Mouse (Mus musculus) CD4-positive, CD25-positive, alpha-beta regulatory T cell, adult 4 months (primary cell): Measurements from ENCODE around the gene Nfkbie. TPM values are rescaled to one million over a fixed set of nuclear protein-coding genes. Genes with fewer than 3 reads are reported as not detected.

Source experiments
- ATAC-seq: one replicate; pipeline ENCODE4 v1.8.0; 2017
- polyA plus RNA-seq, 2 experiments: library from polyadenylated mRNA; unstranded; fragments of 100-300 nt; shearing (Covaris generic); gene quantifications; one replicate each; pipeline ENCODE4 v1.2.1; 2017

Gene Nfkbie
- polyA plus RNA-seq, 2 experiments from 2014 or later = 33.1 to 48.1 TPM

DNA sequence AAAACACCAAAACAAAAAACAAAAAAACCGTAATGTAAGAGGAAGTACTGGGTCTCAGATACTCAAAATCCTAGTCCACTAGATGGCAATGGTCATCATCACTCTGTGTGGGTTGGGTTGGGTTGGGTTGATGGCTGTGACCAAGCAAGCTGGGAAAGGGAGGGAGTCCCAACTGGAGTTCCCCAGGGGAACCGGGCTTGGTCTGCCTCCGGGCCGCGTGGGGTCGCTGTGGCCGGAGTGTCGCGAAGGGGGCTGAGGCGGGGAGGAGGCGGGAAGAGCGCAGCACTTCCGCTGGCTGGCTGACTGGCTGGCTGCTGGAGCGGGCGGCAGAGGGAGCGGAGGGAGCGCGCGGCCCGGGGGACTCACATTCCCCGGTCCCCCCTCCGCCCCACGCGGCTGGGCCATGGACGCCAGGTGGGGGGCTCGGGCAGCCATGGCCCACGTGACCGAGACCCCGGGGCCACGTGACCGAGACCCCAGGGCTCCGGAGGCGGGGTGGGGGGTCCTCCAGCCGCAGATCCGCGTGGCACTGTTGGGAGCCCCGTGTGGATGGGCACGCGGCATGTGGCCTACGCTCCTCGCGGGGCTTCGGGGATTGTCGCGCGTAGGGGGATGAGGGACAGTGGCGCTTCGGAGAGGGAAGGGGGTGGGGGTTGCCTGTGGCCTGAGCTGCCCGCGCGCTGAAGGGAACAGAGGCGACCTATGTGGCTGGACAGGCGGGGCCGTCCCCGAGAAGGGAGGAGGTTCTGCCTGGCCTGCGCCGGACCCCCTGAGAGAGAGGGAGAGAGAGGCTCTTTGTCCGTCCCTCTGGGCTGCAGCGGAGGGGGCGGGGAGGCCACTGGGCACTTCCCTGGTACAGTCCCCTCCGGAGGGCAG lies 8.4 kb downstream of the Nfkbie start, which contains the start of gene Slc35b2:
Slc35b2 (plus strand) TSS at position 220 of the 876 bp plus-strand sequence.
- ATAC-seq = peak; percentile 73

DNA sequence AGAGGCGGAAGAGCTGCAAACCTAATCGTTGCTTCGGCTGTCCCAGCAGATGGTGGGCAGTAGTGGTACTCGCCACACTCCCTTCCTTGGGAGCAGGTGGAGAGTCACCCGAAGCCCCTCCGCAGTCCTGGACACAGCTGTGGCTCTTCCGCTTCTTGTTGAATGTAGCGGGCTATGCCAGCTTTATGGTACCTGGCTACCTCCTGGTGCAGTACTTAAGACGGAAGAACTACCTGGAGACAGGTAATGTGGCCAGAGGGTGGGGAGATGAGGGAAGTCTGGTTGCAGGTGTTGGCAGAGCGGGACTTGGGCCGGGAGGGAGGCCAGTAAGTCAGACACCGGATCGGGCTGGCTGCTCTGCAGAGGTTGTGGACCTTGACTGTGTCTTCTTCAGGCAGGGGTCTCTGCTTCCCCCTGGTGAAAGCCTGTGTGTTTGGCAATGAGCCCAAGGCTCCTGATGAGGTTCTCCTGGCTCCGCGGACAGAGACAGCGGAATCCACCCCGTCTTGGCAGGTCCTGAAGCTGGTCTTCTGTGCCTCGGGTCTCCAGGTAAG lies 9.1 kb downstream of the Nfkbie start:
- no peak for ATAC-seq

DNA sequence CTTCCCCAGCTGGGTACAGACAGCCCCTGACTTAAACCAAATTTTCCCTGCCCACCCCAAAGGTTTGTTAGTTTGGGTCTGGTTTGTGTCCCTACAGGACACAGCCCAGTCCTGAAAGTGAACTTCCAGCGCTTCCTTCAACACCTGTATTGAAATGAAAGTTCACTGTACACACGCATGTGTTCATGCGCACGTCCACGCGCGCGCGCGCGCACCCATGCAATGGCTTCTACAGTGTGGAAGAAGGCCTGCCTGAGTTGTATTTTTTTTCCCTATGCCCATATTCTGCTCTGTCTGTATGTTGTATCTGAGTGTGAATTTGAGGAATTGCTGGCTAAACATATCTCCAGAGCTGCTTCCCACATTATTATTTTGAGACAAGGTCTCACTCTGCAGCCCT lies 9.6 kb downstream of the Nfkbie start:
- ATAC-seq = no peak

DNA sequence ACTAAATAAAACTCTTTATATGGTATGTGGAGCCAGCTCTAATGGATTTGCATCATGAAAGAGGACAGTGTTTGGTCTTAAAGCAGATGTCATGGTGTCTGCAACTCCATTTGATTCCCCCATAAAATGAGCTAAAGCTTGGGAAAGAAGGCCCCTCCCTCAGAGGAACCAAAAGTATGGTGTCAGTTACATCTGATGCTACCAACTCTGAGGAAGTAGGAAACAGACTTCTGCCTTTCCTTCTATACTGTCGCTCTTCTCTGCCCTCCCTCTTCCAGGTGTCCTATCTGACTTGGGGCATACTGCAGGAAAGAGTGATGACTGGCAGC lies 10.5 kb downstream of the Nfkbie start:
- no peak for ATAC-seq

DNA sequence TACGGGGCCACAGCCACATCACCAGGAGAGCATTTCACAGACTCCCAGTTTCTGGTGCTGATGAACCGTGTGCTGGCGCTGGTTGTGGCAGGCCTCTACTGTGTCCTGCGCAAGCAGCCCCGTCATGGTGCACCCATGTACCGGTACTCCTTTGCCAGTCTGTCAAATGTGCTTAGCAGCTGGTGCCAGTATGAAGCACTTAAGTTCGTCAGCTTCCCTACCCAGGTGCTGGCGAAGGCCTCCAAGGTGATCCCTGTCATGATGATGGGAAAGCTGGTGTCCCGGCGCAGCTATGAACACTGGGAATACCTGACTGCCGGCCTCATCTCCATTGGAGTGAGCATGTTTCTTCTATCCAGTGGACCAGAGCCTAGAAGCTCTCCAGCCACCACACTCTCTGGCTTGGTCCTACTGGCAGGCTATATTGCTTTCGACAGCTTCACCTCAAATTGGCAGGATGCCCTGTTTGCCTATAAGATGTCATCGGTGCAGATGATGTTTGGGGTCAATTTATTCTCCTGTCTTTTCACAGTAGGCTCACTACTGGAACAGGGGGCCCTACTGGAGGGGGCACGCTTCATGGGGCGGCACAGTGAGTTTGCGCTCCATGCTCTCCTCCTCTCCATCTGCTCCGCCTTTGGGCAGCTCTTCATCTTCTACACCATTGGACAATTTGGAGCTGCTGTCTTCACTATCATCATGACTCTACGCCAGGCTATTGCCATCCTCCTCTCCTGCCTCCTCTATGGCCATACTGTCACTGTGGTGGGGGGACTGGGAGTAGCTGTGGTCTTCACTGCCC lies 11.1 kb downstream of the Nfkbie start:
- no peak for ATAC-seq

DNA sequence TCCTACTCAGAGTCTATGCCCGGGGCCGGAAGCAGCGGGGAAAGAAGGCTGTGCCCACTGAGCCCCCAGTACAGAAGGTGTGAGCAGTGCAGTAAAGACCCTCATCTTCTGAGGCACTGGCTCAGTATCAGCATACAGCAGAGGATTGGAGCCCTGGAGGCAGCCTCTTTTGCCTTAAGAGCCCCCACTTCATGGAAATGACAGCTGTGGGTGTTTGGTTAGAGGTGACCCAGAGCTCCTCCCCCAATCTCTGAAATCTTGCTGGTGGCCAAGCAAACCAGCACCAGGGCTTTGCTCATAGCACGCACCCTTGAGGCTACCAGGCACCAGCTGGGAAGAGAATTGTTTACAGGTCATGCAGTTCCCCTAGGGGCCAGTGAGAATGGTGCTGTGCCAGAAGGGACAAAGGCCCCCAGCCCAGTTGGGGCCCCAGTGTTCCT lies 11.7 kb downstream of the Nfkbie start:
- peak; percentile 1 for ATAC-seq

DNA sequence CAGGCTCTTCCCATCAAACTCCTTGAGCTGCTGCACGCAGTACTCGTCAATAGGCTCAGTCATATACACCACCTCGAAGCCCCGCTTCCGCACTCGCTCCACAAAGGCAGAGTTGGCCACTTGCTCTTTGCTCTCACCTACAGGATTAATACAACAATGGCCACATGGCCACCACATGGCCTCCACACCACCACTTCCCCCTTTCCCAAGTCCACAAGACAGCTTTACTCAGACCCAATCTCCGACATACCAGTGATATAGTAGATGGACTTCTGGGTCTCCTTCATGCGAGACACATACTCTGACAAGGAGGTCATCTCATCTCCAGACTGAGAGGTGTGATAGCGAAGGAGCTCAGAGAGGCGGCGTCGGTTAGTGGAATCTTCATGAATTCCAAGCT lies 13.5 kb downstream of the Nfkbie start:
- ATAC-seq = no peak

DNA sequence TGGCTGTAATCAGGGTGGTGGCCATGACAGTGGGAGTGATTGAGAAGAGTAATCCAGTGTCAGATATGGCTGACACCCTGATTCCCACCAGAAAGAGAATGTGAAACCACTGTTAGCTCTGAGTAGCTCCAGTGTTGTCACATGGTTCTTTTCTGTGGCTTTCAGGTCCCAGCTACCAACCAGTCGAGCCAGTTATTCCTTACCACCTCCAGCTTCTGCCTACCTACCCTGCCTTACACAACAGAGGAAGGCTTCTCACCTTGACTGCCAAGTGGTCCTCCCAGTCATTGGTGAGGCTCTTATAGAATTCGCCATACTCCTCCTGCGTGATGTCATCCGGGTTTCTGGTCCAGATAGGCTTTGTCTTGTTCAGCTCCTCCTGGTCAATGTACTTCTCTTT lies 14.5 kb downstream of the Nfkbie start:
- ATAC-seq = no peak

DNA sequence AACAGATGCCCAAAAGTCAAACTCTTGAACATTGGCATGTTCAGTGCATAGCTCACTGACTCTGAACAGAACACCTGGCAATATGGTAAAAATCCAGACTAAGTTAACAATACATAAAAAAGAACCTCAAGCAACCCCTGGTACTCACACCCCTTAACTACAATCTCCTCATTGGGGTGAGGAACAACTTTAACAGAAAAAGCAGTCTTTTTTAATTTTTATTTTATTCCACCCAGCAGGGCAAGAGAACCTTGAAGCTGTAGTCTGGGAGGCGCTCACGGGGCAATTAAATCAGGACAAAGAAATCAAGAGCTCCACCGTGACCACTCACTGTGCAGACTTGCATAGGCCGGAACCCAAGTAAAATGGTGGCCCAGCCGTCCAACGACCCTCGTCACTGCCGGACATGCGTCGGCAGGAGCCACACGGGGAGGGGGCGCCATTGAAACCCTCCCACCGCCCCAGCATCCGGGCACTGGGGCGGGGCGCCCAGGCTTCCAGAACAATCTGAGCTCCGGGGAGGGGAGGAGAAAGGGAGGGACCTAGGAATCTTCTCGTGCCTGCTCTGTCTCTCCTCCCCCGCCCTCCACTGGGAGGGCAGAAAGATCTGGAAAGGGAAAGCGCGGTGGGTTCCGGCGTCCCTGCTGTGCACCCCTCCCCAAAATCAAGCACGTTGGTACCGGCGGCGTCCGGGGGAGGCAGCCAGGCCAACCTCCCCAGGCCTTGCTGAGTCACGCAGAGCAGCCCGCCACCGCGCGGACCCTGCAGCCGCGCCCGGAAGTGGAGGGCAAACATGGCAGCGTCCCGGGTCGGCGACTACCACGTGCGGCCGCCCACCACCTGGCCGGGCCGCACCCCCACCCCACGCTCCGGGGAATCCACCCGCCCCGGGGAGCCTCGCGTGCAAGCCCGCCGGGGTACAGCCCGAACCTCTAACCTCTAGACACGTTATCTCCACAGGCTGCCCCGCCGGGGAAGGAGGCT lies 16.9 kb downstream of the Nfkbie start:
- peak; percentile 37 for ATAC-seq

DNA sequence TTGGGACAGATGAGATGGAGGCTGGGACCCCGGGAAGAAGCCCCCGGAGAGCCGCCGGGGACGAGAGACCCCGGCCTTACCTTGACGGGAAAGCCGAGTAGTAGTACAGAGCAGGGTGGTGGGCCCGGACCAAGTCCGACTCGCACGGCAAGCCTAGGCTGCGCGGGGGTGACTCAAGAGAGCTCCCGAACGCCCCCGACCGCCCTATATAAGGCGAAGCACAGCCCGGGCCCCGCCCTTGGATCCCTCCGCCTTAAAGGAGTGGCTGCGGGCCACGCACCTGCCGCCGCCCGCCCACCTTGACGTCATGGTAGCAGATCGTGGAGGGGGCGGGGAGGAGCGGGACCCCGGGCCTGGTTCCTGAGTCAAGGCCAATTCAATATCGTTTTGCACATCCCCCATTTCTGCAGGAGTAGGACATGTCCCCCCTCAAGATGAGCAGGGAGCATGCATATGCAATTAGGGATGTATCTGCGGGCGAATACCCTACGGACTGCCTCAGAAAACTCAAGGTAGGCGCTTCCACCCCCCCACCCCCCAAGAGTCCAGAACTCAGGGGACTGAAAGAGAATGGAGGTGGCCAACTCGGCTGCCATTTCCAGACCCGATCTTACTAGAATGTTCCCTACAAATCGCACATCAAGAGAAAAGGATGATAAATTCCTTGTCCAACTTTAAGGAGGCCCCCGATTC lies 17.7 kb downstream of the Nfkbie start, which contains the start of gene Hsp90ab1:
Hsp90ab1 (minus strand) TSS at position 185 of the 693 bp plus-strand sequence.
- peak; percentile 61 for ATAC-seq

DNA sequence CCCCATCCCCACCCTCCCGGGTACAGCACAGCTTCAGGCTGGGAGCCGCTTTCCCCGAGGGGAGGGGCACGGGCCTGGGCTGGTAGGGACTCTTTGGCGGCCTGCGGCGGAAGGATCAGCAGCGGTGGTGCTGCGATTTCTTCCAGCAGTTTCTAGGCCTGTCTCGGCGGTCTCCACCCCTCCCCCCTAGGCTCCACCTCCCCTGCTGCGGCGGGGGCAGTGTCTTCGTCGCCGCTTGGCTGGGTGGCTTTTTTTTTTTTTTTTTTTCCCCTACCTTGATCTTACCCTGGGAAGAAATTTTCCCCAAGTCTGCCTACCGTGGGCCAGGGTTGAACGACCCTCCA lies 18.2 kb downstream of the Nfkbie start:
- peak; percentile 37 for ATAC-seq

DNA sequence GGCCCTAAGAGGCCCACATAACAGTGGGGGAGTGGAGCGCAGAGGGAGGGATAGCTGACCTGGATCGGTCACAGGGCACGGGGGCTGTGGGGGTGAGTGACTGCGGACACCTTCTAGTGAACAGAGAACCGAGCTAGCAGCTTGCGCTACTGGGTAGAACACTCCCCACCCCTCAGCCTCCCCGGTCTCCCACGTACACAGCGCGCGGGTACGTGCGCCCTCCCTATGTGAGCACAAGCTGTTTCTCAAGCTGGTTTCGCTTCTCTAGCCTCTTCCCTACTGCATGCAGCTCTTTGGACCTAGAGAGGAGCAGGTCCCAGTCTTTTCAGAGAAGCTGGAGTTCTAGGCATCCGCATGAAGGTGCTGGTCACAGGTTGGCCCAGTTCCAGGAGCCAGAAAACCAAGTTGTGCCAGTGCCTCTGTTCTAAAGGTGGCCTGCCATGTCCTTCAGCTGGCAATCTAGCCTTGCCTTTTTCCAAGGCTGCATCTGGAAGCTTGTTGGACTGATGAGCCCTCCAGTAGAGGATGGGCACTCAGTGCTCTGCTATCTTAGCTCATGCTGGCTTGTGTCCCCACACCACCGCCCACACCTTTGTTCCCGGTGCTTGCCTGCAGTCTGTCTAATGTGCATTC lies 18.7 kb downstream of the Nfkbie start:
- ATAC-seq = peak; percentile 53

DNA sequence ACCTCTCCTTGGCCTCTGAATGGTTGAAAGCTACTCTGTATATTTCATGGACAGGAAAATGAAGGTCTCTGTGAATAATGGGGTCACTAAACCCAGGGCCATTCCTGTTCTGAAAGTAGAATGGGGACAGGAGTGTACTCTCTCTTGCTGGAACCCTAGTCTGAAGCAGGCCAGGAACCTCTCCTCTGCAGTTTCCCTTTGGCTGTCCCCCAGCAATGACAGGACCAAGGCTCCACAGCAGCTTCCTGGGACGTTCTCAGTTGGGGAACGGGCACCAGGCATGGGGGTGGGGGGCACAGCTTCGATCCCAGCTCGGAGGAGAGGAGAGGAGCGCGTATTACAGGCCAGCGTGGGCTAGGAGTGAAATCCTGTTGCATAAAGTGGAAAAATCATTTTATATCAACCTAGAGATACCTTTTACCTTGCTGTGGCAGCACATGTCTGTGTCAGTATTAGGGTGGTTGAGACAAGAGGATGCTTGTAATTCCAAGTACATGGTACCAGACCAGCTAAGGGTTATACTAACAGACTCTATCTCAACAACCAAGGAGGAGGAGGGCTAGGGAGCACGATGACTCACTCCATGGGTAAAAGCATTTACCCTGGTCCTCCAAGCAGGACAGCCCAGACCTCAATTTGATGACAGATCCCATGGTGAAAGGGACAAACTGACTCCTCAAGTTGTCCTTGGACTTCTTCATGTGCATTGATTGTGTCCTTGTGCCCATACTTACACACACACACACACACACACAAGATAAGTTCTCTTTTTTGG lies 19.8 kb downstream of the Nfkbie start:
- ATAC-seq = no peak

DNA sequence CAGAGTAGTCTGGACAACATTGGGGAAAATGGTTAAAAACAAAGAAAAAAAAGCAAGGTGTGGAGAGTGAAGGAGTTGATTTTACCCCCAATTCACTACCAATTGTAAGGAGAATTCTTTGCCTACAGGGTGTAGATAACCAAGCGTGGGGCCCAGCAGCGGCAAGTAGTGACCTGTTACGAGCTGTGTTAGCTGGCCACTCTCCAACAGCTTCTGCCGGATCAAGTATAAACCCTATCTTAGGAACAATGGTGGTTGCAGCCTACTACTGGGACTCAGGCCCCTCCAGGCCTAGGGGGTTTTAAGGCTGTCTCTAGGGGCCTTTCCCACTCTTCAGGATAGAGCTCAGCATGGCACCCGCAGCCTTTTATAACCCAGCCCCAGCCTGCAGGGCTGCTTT lies 22.7 kb downstream of the Nfkbie start:
- ATAC-seq = no peak

DNA sequence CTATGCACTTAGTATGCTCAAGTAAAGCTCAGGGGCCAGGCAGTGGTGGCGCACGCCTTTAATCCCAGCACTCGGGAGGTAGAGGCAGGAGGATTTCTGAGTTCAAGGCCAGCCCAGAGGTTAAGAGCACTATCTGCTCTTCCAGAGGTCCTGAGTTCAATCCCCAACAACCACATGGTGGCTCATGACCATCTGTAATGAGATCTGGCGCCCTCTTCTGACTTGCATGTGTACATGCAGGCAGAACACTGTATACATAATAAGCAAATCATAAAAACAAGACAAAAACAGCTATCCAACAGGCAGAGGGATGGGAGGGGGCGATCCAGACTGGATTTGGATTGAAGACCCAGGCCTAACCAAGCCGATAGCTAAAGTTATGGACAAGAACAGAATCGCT lies 23.3 kb downstream of the Nfkbie start:
- no peak for ATAC-seq

DNA sequence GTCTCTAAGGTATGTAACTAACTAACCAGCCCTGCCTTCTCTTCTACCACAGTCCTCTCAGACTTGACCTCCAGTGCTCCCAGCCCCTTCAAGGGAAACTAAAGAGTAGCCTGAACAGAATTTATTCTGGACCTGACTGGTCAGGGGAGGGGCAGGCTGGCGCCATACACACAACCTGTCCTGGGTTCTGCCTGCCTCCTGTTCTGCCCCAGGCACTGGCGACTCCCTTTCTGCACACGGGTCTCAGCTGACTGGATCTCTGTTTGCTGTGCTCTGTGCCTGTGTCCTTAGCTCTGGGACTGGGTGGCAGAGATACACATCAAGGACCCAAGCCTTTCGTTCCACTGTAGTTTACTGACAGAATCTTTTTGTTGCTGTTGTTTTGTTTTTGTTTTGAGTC lies 24.1 kb downstream of the Nfkbie start:
- ATAC-seq = no peak

DNA sequence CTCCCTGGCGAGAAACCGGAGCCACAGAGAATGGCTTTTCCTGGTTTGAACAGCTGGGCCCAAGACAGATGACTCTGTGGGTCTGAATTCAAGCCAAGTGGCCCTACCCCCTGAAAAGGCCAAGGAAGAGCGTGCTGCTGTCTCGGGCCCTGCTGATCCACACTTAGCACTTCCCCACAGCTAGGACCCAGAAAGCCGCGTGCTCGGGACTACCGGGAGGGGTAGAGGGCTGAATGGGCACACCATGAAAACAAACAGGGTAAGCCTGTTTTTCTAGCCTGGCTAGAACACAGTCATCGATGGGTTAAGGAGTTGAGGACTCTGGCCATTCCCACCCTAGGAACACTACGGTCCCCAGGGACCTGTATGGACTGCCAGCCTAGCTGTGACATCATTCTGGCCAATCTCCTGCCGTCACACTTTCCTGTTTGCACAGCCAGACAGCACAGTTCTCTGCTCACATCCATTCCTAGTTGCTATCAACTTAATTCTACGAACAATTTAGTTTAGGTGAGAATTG lies 25.5 kb downstream of the Nfkbie start:
- peak; percentile 30 for ATAC-seq

DNA sequence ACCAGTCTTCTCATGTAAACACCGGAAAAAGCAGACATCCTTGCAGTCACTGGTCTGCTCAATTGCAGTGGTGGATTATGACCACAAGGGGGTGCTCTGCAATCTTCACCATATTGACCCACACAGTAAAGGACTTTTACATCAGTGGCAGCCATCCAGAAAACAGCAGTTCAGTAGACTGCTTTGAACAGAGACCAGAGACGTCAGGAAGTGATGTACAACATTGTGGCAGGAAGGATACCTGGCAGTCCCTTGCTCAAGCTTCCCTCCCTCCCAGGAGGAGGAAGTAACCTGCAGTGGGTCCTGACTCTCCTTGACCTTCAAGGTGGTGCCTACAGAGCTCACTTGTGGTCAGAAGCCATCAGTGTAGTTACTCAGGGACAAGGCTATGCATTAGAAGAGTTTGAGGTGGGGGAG lies 26.1 kb downstream of the Nfkbie start:
- peak; percentile 82 for ATAC-seq

DNA sequence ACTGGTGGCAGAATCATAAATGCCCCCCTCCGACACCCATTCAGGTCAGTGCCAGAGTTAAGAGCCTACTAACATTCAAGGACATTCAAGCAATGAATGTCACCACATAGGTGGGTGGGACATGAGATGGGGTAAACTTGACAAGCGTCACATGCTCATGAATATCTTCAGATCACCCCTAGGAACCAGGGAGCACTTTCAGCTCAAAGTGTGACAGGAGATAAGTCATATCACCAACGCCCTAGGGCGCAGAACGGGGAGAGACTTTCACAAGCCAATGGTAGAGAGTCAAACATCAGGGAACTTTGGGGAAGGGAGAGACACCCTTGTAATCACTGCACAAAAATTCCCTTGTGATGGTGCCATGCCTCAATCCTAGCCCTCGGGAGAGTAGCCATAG lies 26.7 kb downstream of the Nfkbie start:
- ATAC-seq = no peak
